Mouse (Mus musculus): ENCODE measurements around the gene Trap1a. TPM values are rescaled to one million over a fixed set of nuclear protein-coding genes. Genes with fewer than 3 reads are reported as not detected.

Trap1a gene
- total RNA-seq, 4 experiments from 2014 or later = not detected

Other genes with a start within 250 kb of the Trap1a start
- not detected for gene Serpina7, start 248.4 kb upstream of the Trap1a start, total RNA-seq (2022)
- not detected for gene 4930513O06Rik, start 247.4 kb upstream of the Trap1a start, total RNA-seq (2022)
- gene 4933428M09Rik, start 154.5 kb upstream of the Trap1a start, total RNA-seq (2022) = not detected
- gene Mum1l1, start 123.6 kb upstream of the Trap1a start, total RNA-seq (2022) = 1 to 10 TPM; 3.5 to 7.5 (median 6.1) TPM
- gene D330045A20Rik, start 146.7 kb downstream of the Trap1a start, total RNA-seq (2022) = under 1 TPM; 0.45 to 0.61 (median 0.49) TPM
- 10 to 100 TPM; 21.6 to 33.8 (median 30.3) TPM for gene Rnf128, start 229.6 kb downstream of the Trap1a start, total RNA-seq (2022)